Mouse (Mus musculus): ENCODE measurements around the gene Tmem79. TPM values are rescaled to one million over a fixed set of nuclear protein-coding genes. Genes with fewer than 3 reads are reported as not detected.
"Not testable (repeated sequence)": the region's sequence is repeated elsewhere in the genome, so short reads cannot be mapped to it uniquely, and the experiment has no call there.

Gene Tmem79
- total RNA-seq (2012; rRNA removed): 24.3 and 39.5 TPM in 2 replicates

DNA sequence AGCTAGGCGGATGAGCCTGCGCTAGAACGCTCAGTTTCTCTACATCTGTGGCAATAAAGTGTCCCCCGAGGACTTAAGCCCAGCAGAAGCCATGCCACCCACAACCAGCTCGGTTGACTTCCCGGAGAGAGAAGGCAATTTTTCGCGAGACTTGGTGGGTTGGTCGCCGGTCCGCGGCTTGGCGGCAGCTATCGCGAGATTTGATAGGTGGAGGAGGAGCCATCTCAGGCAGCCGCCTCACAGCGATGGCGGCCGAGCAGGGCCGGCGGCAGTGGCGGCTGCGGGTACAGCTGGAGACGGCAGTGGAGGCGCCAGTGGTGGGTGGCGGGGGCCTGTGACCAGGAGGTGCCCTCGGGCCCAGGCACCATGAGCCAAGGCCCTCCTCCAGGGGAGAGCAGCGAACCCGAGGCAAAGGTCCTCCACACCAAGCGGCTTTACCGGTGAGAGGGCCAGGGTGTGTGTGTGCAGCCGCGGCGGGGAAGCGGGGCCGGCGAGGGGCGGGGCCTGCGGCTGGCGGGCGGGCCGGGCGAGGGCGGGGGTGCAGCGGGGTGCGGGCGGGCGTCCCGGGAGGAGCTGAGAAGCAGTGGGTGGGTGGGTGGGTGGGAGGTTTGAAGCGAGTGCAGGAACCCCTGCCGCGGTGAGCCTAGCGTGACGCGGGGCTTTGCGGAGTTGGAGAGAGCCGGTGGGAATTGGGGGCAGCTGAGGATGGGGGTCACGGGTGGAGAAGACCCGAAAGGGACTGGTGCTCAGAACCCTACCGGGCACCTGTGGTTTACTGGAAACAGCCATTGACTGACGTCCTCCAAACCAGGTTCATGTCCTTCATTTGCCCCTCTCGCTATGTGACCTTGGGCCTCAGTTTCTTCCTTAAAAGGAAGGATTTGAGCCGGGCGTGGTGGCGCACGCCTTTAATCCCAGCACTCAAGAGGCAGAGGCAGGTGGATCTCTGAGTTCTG lies at the start of gene Tmem79, which contains the start of gene Smg5:
Gene Tmem79, minus strand, starts transcription at position 91 of the 956 bp plus-strand sequence.
Gene Smg5, plus strand, starts transcription at position 203 of the 956 bp plus-strand sequence.
- Histone ChIP-seq H3K4me1 (ENCODE audit: control insufficient read depth in 2 of 2, insufficient read depth in 2 of 2, low read length in 2 of 2, poor library complexity in 1 of 2) (peaks cover 0 to 23% of the 10 kb centered on the region in 2 experiments; a peak in 1 of 4 replicates), H3K9ac (ENCODE audit: insufficient read depth, low read depth, low read length, poor library complexity, severe bottlenecking) (peak within 1 kb of the TSS; percentile 98), H3K4me3 (ENCODE audit: insufficient read depth in 1 of 2, low read depth in 1 of 2, low read length in 2 of 2, poor library complexity in 1 of 2, severe bottlenecking in 1 of 2) (peak within 1 kb of the TSS; percentile 77 to 91), H3K9me3 (ENCODE audit: control insufficient read depth, insufficient read depth, low read depth, low read length) (no peaks in the 10 kb centered on the region), H3K36me3 (ENCODE audit: control insufficient read depth, insufficient read depth, low read length, poor library complexity, severe bottlenecking) (peaks cover 6% of the 10 kb centered on the region), H3K27ac (ENCODE audit: insufficient read depth, low read depth, low read length, poor library complexity, severe bottlenecking) (peak within 1 kb of the TSS; percentile 99)
- DNase-seq (ENCODE audit: low read depth, low spot score): peak; percentile 94
- TF ChIP-seq CHD2 (IDR thresholded peaks at IDR 0.05; ENCODE audit: low read depth, low read length): peak; percentile 97
- peak; percentile 58; the same call in 1 of the 2 replicates for TF ChIP-seq MAFK (IDR thresholded peaks at IDR 0.05; ENCODE audit: insufficient read depth, low read depth, low read length)
- peak; percentile 67; the same call in 1 of the 2 replicates for TF ChIP-seq HCFC1 (IDR thresholded peaks at IDR 0.05; ENCODE audit: borderline replicate concordance, insufficient read depth, low read length)
- TF ChIP-seq ZC3H11A (IDR thresholded peaks at IDR 0.05; ENCODE audit: borderline replicate concordance, low read depth, low read length): no peak
- in situ Hi-C loops (cut with MboI; ENCODE audit: low sequenced_read_pairs in 2 of 2, unreplicated experiment in 2 of 2): loop anchor here in 1 of 2 experiments (5.0 kb wide), 1 partner anchor 39 kb away; the partner anchor contains the start of genes Cct3 and Tsacc

DNA sequence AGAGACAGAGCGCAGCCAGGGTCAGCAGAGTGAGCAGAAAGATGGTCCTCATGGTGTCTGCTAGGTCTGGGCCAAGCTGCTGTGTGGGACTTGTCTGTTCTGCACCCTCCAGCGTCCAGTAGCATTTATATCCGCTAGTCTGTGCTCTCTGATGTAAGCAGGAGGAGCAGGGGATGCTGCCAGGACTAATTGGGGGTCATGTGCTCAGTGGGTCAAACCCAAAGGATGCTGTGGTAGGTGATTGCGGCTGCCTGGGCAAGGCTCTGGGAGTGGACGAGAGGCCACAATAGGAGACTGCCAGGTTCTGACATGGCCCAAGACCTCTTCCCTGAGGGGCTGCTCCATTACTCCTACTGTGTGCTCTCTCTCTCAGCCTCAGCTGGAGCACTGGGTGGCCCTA lies 48.4 kb upstream of the Tmem79 start, which contains the start of gene Bglap:
Gene Bglap, minus strand, starts transcription at position 101 of the 400 bp plus-strand sequence.
- H3K9me3 ChIP-seq (ENCODE audit: control insufficient read depth, insufficient read depth, low read depth, low read length): no peaks in the 10 kb centered on the region
- H3K27ac ChIP-seq (ENCODE audit: insufficient read depth, low read depth, low read length, poor library complexity, severe bottlenecking): no peak within 1 kb of the TSS
- in situ Hi-C loops (cut with MboI; ENCODE audit: low sequenced_read_pairs in 2 of 2, unreplicated experiment in 2 of 2): no loop called here
- TF ChIP-seq ZC3H11A (IDR thresholded peaks at IDR 0.05; ENCODE audit: borderline replicate concordance, low read depth, low read length) (no peak), CHD2 (IDR thresholded peaks at IDR 0.05; ENCODE audit: low read depth, low read length) (no peak), MAFK (IDR thresholded peaks at IDR 0.05; ENCODE audit: insufficient read depth, low read depth, low read length) (no peak), HCFC1 (IDR thresholded peaks at IDR 0.05; ENCODE audit: borderline replicate concordance, insufficient read depth, low read length) (no peak), ZNF384 (IDR thresholded peaks at IDR 0.05; ENCODE audit: low read depth, low read length) (no peak)
- peaks cover 0 to 3% of the 10 kb centered on the region in 2 experiments; a peak in 1 of 4 replicates for H3K4me1 ChIP-seq (ENCODE audit: control insufficient read depth in 2 of 2, insufficient read depth in 2 of 2, low read length in 2 of 2, poor library complexity in 1 of 2)
- no peaks in the 10 kb centered on the region for H3K36me3 ChIP-seq (ENCODE audit: control insufficient read depth, insufficient read depth, low read length, poor library complexity, severe bottlenecking)
- DNase-seq (ENCODE audit: low read depth, low spot score): no peak
- no peak within 1 kb of the TSS for H3K9ac ChIP-seq (ENCODE audit: insufficient read depth, low read depth, low read length, poor library complexity, severe bottlenecking)
- H3K4me3 ChIP-seq (ENCODE audit: insufficient read depth in 1 of 2, low read depth in 1 of 2, low read length in 2 of 2, poor library complexity in 1 of 2, severe bottlenecking in 1 of 2): no peak within 1 kb of the TSS

DNA sequence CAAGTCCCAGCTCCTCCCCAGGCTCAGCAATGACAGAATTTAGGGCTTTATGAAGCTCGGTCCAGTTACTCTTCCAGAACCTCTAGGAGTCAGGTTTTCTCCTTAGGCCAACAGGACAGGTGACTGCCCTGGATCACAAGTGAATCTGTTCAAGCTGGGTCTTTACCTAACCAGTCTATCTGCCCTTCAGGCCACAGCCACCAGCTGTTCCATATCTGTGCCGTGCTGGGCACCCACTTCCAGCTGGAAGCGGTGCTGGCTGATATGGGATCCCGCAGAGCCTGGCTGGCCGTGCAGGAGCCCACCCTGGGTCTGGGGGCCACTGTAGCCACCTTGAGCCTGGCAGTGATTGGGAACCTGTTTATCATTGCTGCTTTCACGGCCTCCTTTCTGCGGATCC lies 46.4 kb upstream of the Tmem79 start:
- H3K4me1 ChIP-seq (ENCODE audit: control insufficient read depth in 2 of 2, insufficient read depth in 2 of 2, low read length in 2 of 2, poor library complexity in 1 of 2); H3K27ac ChIP-seq (ENCODE audit: insufficient read depth, low read depth, low read length, poor library complexity, severe bottlenecking); DNase-seq (ENCODE audit: low read depth, low spot score); H3K36me3 ChIP-seq (ENCODE audit: control insufficient read depth, insufficient read depth, low read length, poor library complexity, severe bottlenecking); H3K9me3 ChIP-seq (ENCODE audit: control insufficient read depth, insufficient read depth, low read depth, low read length); H3K4me3 ChIP-seq (ENCODE audit: insufficient read depth in 1 of 2, low read depth in 1 of 2, low read length in 2 of 2, poor library complexity in 1 of 2, severe bottlenecking in 1 of 2); in situ Hi-C loops (cut with MboI; ENCODE audit: low sequenced_read_pairs in 2 of 2, unreplicated experiment in 2 of 2); H3K9ac ChIP-seq (ENCODE audit: insufficient read depth, low read depth, low read length, poor library complexity, severe bottlenecking): not testable (repeated sequence)

DNA sequence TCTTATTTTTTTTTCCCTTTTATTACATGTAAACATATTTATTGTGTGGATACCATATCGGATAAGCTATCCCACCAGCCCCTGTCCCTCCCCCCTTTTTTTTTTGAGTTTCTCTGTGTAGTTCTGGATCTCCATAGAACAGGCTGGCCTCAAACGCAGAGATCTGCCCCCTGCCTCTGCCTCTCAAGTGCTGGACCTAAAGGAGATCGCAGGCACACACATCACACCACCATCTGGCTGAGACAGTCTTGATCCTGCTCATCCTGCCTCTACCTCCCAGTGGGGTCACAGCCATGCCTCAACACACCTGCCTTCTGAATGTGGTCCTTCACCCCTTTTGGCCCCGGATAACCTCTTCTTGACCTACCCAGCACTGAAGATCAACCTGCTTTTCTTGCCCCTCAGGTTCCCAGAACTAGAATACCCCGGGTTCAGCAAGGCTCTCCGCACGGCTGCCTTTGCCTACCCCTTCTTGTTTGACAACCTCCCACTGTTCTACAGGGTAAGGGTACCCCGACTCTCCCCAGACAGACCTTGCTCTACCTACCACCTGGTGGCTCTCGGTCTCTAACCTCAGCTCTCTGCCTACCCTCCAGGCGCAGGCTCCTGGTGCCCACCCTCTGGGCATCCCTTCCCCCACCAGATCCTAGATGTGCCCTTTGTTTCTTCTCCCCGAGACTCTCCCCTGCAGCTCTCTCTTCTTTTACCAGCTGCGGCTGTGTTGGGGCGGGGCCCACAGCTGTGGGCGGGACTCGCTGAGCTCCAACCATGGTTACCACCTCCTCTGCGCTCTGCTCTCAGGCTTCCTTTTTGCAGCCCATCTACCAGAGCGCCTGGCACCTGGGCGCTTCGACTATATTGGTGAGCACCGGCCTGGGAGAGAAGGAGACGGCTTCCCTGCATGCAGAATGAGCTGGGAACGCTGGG lies 45.7 kb upstream of the Tmem79 start:
- in situ Hi-C loops (cut with MboI; ENCODE audit: low sequenced_read_pairs in 2 of 2, unreplicated experiment in 2 of 2); H3K9me3 ChIP-seq (ENCODE audit: control insufficient read depth, insufficient read depth, low read depth, low read length); H3K27ac ChIP-seq (ENCODE audit: insufficient read depth, low read depth, low read length, poor library complexity, severe bottlenecking); H3K9ac ChIP-seq (ENCODE audit: insufficient read depth, low read depth, low read length, poor library complexity, severe bottlenecking); DNase-seq (ENCODE audit: low read depth, low spot score); H3K4me1 ChIP-seq (ENCODE audit: control insufficient read depth in 2 of 2, insufficient read depth in 2 of 2, low read length in 2 of 2, poor library complexity in 1 of 2); H3K36me3 ChIP-seq (ENCODE audit: control insufficient read depth, insufficient read depth, low read length, poor library complexity, severe bottlenecking): not testable (repeated sequence)
- peak overlapping the region; percentile 11 to 45; a peak in 2 of 4 replicates for H3K4me3 ChIP-seq (ENCODE audit: insufficient read depth in 1 of 2, low read depth in 1 of 2, low read length in 2 of 2, poor library complexity in 1 of 2, severe bottlenecking in 1 of 2)

DNA sequence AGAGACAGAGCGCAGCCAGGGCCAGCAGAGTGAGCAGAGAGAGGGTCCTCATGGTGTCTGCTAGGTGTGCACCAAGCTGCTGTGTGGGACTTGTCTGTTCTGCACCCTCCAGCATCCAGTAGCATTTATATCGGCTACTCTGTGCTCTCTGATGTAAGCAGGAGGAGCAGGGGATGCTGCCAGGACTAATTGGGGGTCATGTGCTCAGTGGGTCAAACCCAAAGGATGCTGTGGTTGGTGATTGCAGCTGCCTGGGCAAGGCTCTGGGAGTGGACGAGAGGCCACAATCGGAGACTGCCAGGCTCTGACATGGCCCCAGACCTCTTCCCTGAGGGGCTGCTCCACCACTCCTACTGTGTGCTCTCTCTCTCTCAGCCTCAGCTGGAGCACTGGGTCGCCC lies 42.7 kb upstream of the Tmem79 start, which contains the start of gene Bglap2:
Gene Bglap2, minus strand, starts transcription at position 101 of the 400 bp plus-strand sequence.
- H3K4me3 ChIP-seq (ENCODE audit: insufficient read depth in 1 of 2, low read depth in 1 of 2, low read length in 2 of 2, poor library complexity in 1 of 2, severe bottlenecking in 1 of 2); H3K4me1 ChIP-seq (ENCODE audit: control insufficient read depth in 2 of 2, insufficient read depth in 2 of 2, low read length in 2 of 2, poor library complexity in 1 of 2); DNase-seq (ENCODE audit: low read depth, low spot score); in situ Hi-C loops (cut with MboI; ENCODE audit: low sequenced_read_pairs in 2 of 2, unreplicated experiment in 2 of 2); H3K9me3 ChIP-seq (ENCODE audit: control insufficient read depth, insufficient read depth, low read depth, low read length); H3K27ac ChIP-seq (ENCODE audit: insufficient read depth, low read depth, low read length, poor library complexity, severe bottlenecking); H3K9ac ChIP-seq (ENCODE audit: insufficient read depth, low read depth, low read length, poor library complexity, severe bottlenecking); H3K36me3 ChIP-seq (ENCODE audit: control insufficient read depth, insufficient read depth, low read length, poor library complexity, severe bottlenecking): not testable (repeated sequence)

DNA sequence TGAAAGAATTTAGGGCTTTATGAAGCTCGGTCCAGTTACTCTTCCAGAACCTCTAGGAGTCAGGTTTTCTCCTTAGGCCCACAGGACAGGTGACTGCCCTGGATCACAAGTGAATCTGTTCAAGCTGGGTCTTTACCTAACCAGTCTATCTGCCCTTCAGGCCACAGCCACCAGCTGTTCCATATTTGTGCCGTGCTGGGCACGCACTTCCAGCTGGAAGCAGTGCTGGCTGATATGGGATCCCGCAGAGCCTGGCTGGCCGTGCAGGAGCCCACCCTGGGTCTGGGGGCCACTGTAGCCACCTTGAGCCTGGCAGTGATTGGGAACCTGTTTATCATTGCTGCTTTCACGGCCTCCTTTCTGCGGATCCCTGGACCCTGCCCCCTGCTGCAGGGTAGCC lies 40.7 kb upstream of the Tmem79 start:
- H3K9ac ChIP-seq (ENCODE audit: insufficient read depth, low read depth, low read length, poor library complexity, severe bottlenecking); H3K9me3 ChIP-seq (ENCODE audit: control insufficient read depth, insufficient read depth, low read depth, low read length); H3K4me3 ChIP-seq (ENCODE audit: insufficient read depth in 1 of 2, low read depth in 1 of 2, low read length in 2 of 2, poor library complexity in 1 of 2, severe bottlenecking in 1 of 2); in situ Hi-C loops (cut with MboI; ENCODE audit: low sequenced_read_pairs in 2 of 2, unreplicated experiment in 2 of 2); DNase-seq (ENCODE audit: low read depth, low spot score); H3K36me3 ChIP-seq (ENCODE audit: control insufficient read depth, insufficient read depth, low read length, poor library complexity, severe bottlenecking); H3K4me1 ChIP-seq (ENCODE audit: control insufficient read depth in 2 of 2, insufficient read depth in 2 of 2, low read length in 2 of 2, poor library complexity in 1 of 2); H3K27ac ChIP-seq (ENCODE audit: insufficient read depth, low read depth, low read length, poor library complexity, severe bottlenecking): not testable (repeated sequence)

Data from ES-E14 (cell line).